Mouse (Mus musculus) midbrain, embryonic 12.5 days (tissue): ENCODE results near the gene Dock4. TPM values are rescaled to one million over a fixed set of nuclear protein-coding genes. Genes with fewer than 3 reads are reported as not detected.

Experiments used
- ATAC-seq: fragments of 200-750 bp; cut with Nextera tagmentation; 2 replicates; pipeline ENCODE4 v1.8.0; 2017; ENCODE audit warnings: low read depth, moderate TSS enrichment, moderate library complexity; ENCODE audit not compliant: low FRiP score
- H3K27ac ChIP-seq: fragments of 300-500 bp; sonication (generic); replicated peaks from 2 replicates; pipeline ENCODE4 v1.5.1; 2016; ENCODE audit warnings: mild to moderate bottlenecking
- H3K27me3 ChIP-seq: fragments of 300-500 bp; sonication (generic); 2 replicates; pipeline ENCODE4 v1.6.1; 2016; ENCODE audit warnings: mild to moderate bottlenecking
- H3K36me3 ChIP-seq: fragments of 300-500 bp; sonication (generic); 2 replicates; pipeline ENCODE4 v1.6.1; 2016
- H3K4me1 ChIP-seq: fragments of 300-500 bp; sonication (generic); 2 replicates; pipeline ENCODE4 v1.6.1; 2016
- H3K4me2 ChIP-seq: fragments of 300-500 bp; sonication (generic); replicated peaks from 2 replicates; pipeline ENCODE4 v1.6.1; 2016; ENCODE audit warnings: mild to moderate bottlenecking, moderate library complexity
- H3K4me3 ChIP-seq: fragments of 300-500 bp; sonication (generic); 2 replicates; pipeline ENCODE4 v1.5.1; 2016; ENCODE audit warnings: mild to moderate bottlenecking
- H3K9ac ChIP-seq: fragments of 300-500 bp; sonication (generic); replicated peaks from 2 replicates; pipeline ENCODE4 v1.6.1; 2016; ENCODE audit warnings: mild to moderate bottlenecking, moderate library complexity
- H3K9me3 ChIP-seq: fragments of 300-500 bp; sonication (generic); 2 replicates; pipeline ENCODE4 v1.6.1; 2016; ENCODE audit warnings: mild to moderate bottlenecking
- WGBS: fragments of 180-500 bp; shearing (Covaris S2); methylation state at CpG from one replicate; pipeline ENCODE4 v1.1.7; 2016; 5-methylcytosine and 5-hydroxymethylcytosine counted together
- polyA plus RNA-seq: library from polyadenylated mRNA; unstranded; fragments of >200 nt; fragmentation: Nextera tagmentation; extraction: Ambion mirVana; gene quantifications from 2 replicates; pipeline ENCODE4 v1.2.1, GENCODE M21; 2016

Dock4 gene
- polyA plus RNA-seq, 1 experiment from 2014 or later = 34.2 TPM

- H3K27me3 ChIP-seq = no peaks in the 10 kb centered on the region
- H3K9me3 ChIP-seq = no peaks in the 10 kb centered on the region
- H3K4me1 ChIP-seq = no peaks in the 10 kb centered on the region
- no peak overlapping the region for H3K9ac ChIP-seq
- H3K36me3 ChIP-seq = no peaks in the 10 kb centered on the region
- H3K27ac ChIP-seq = no peak overlapping the region
- H3K4me3 ChIP-seq = no peak overlapping the region
- no peak overlapping the region for H3K4me2 ChIP-seq
- 91% methylated on average over 4 of the region's 4 CpGs for WGBS
- ATAC-seq = no peak
These were observed 77.3 kb downstream of the Dock4 start for GRCm38 (mm10) chr12:40523020-40523419.

- 91% methylated on average over 3 of the region's 3 CpGs for WGBS
- Histone ChIP-seq H3K4me3 (no peak overlapping the region), H3K9me3 (no peaks in the 10 kb centered on the region), H3K9ac (no peak overlapping the region), H3K27me3 (no peaks in the 10 kb centered on the region), H3K27ac (no peak overlapping the region), H3K4me2 (no peak overlapping the region), H3K4me1 (no peaks in the 10 kb centered on the region), H3K36me3 (no peaks in the 10 kb centered on the region)
- no peak for ATAC-seq
These were observed 79.3 kb downstream of the Dock4 start for GRCm38 (mm10) chr12:40525045-40525444.

- H3K36me3 ChIP-seq = no peaks in the 10 kb centered on the region
- no peak overlapping the region for H3K27ac ChIP-seq
- no peaks in the 10 kb centered on the region for H3K4me1 ChIP-seq
- no peaks in the 10 kb centered on the region for H3K27me3 ChIP-seq
- H3K4me3 ChIP-seq = no peak overlapping the region
- no peak overlapping the region for H3K4me2 ChIP-seq
- WGBS = 89% methylated on average over 9 of the region's 9 CpGs
- H3K9me3 ChIP-seq = no peaks in the 10 kb centered on the region
- no peak for ATAC-seq
- no peak overlapping the region for H3K9ac ChIP-seq
These were observed 90.2 kb downstream of the Dock4 start for GRCm38 (mm10) chr12:40535655-40536618.

- ATAC-seq = no peak
- no peak overlapping the region for H3K4me2 ChIP-seq
- no peaks in the 10 kb centered on the region for H3K27me3 ChIP-seq
- H3K9me3 ChIP-seq = no peaks in the 10 kb centered on the region
- 83% methylated on average over 1 of the region's 1 CpGs for WGBS
- no peak overlapping the region for H3K9ac ChIP-seq
- no peaks in the 10 kb centered on the region for H3K4me1 ChIP-seq
- H3K27ac ChIP-seq = no peak overlapping the region
- H3K36me3 ChIP-seq = no peaks in the 10 kb centered on the region
- no peak overlapping the region for H3K4me3 ChIP-seq
These were observed 92.1 kb downstream of the Dock4 start for GRCm38 (mm10) chr12:40537826-40538225.

GRCm38 (mm10) chr12:40538318-40538717 lies 92.6 kb downstream of the Dock4 start:
- H3K4me3 ChIP-seq = no peak overlapping the region
- no peak for ATAC-seq
- H3K9ac ChIP-seq = no peak overlapping the region
- no peak overlapping the region for H3K27ac ChIP-seq
- H3K27me3 ChIP-seq = no peaks in the 10 kb centered on the region
- H3K4me2 ChIP-seq = no peak overlapping the region
- 92% methylated on average over 6 of the region's 6 CpGs for WGBS
- no peaks in the 10 kb centered on the region for H3K9me3 ChIP-seq
- no peaks in the 10 kb centered on the region for H3K4me1 ChIP-seq
- H3K36me3 ChIP-seq = no peaks in the 10 kb centered on the region

- Histone ChIP-seq H3K9me3 (no peaks in the 10 kb centered on the region), H3K4me3 (no peak overlapping the region), H3K4me1 (no peaks in the 10 kb centered on the region), H3K36me3 (no peaks in the 10 kb centered on the region), H3K27ac (no peak overlapping the region), H3K4me2 (no peak overlapping the region), H3K27me3 (no peaks in the 10 kb centered on the region), H3K9ac (no peak overlapping the region)
- no peak for ATAC-seq
- 93% methylated on average over 6 of the region's 6 CpGs for WGBS
These were observed 93.0 kb downstream of the Dock4 start for GRCm38 (mm10) chr12:40538780-40539179.

GRCm38 (mm10) chr12:40544273-40544672 lies 98.5 kb downstream of the Dock4 start:
- no peak overlapping the region for H3K9ac ChIP-seq
- no peak overlapping the region for H3K4me2 ChIP-seq
- WGBS = 93% methylated on average over 3 of the region's 3 CpGs
- no peak for ATAC-seq
- H3K27ac ChIP-seq = no peak overlapping the region
- no peak overlapping the region for H3K4me3 ChIP-seq
- no peaks in the 10 kb centered on the region for H3K9me3 ChIP-seq
- H3K4me1 ChIP-seq = no peaks in the 10 kb centered on the region
- H3K27me3 ChIP-seq = no peaks in the 10 kb centered on the region
- H3K36me3 ChIP-seq = no peaks in the 10 kb centered on the region

- no peak overlapping the region for H3K4me3 ChIP-seq
- H3K9ac ChIP-seq = no peak overlapping the region
- ATAC-seq = no peak
- no peaks in the 10 kb centered on the region for H3K4me1 ChIP-seq
- H3K36me3 ChIP-seq = no peaks in the 10 kb centered on the region
- H3K27ac ChIP-seq = peak overlapping the region; percentile 42; the same call in 1 of the 2 replicates
- H3K4me2 ChIP-seq = no peak overlapping the region
- no peaks in the 10 kb centered on the region for H3K9me3 ChIP-seq
- WGBS = 55% methylated on average over 5 of the region's 5 CpGs
- no peaks in the 10 kb centered on the region for H3K27me3 ChIP-seq
These were observed 101.1 kb downstream of the Dock4 start for GRCm38 (mm10) chr12:40546827-40547226.

- Histone ChIP-seq H3K4me2 (no peak overlapping the region), H3K27me3 (no peaks in the 10 kb centered on the region), H3K4me3 (no peak overlapping the region), H3K9me3 (no peaks in the 10 kb centered on the region), H3K4me1 (no peaks in the 10 kb centered on the region), H3K27ac (no peak overlapping the region), H3K36me3 (no peaks in the 10 kb centered on the region), H3K9ac (no peak overlapping the region)
- WGBS = 92% methylated on average over 3 of the region's 3 CpGs
- ATAC-seq = no peak
These were observed 105.6 kb downstream of the Dock4 start for GRCm38 (mm10) chr12:40551317-40551716.

- no peak for ATAC-seq
- WGBS = 97% methylated on average over 1 of the region's 1 CpGs
These were observed 106.4 kb downstream of the Dock4 start for GRCm38 (mm10) chr12:40552201-40552600.

GRCm38 (mm10) chr12:40553929-40554328 lies 108.2 kb downstream of the Dock4 start:
- no peak for ATAC-seq
- Histone ChIP-seq H3K4me3 (no peak overlapping the region), H3K4me2 (no peak overlapping the region), H3K27me3 (no peaks in the 10 kb centered on the region), H3K9ac (no peak overlapping the region), H3K4me1 (no peaks in the 10 kb centered on the region), H3K9me3 (no peaks in the 10 kb centered on the region), H3K27ac (no peak overlapping the region), H3K36me3 (no peaks in the 10 kb centered on the region)
- 86% methylated on average over 2 of the region's 2 CpGs for WGBS

More at GRCm38 (mm10) chr12:40552201-40552600, 106.4 kb downstream of the Dock4 start:
- H3K9me3 ChIP-seq = no peaks in the 10 kb centered on the region
- H3K27ac ChIP-seq = no peak overlapping the region
- H3K4me2 ChIP-seq = no peak overlapping the region
- no peak overlapping the region for H3K4me3 ChIP-seq
- H3K9ac ChIP-seq = no peak overlapping the region
- H3K27me3 ChIP-seq = no peaks in the 10 kb centered on the region
- no peaks in the 10 kb centered on the region for H3K4me1 ChIP-seq
- no peaks in the 10 kb centered on the region for H3K36me3 ChIP-seq

GRCm38 (mm10) chr12:40554941-40555511 lies 109.3 kb downstream of the Dock4 start:
- no peaks in the 10 kb centered on the region for H3K9me3 ChIP-seq
- no peaks in the 10 kb centered on the region for H3K36me3 ChIP-seq
- H3K9ac ChIP-seq = no peak overlapping the region
- H3K4me2 ChIP-seq = no peak overlapping the region
- no peaks in the 10 kb centered on the region for H3K4me1 ChIP-seq
- 87% methylated on average over 6 of the region's 6 CpGs for WGBS
- H3K27me3 ChIP-seq = no peaks in the 10 kb centered on the region
- no peak for ATAC-seq
- H3K4me3 ChIP-seq = no peak overlapping the region
- H3K27ac ChIP-seq = no peak overlapping the region
